Mouse (Mus musculus) granulocyte monocyte progenitor cell, adult 5-6 weeks (primary cell): ENCODE results near the gene N4bp1. TPM values are rescaled to one million over a fixed set of nuclear protein-coding genes. Genes with fewer than 3 reads are reported as not detected.

Source experiments
- ATAC-seq: replicated peaks from 2 replicates; pipeline ENCODE4 v1.8.0; 2016; ENCODE audit warnings: mild to moderate bottlenecking, moderate TSS enrichment, inconsistent platforms; ENCODE audit not compliant: poor library complexity, severe bottlenecking
- total RNA-seq, 2 experiments: library from RNA; stranded (forward) in 1 of 2; stranded (reverse) in 1 of 2; fragments of 200-712, 200-1000 nt in 1 of 2; fragments of >200 nt in 1 of 2; fragmentation: Nextera tagmentation in 1 of 2; gene quantifications; 2 replicates each; pipeline ENCODE4 v1.2.3; 2014 to 2017

The N4bp1 gene
- total RNA-seq (2014; fragmentation: Nextera tagmentation): 19.3 and 26.1 TPM in 2 replicates
- 18.1 and 19.1 TPM in 2 replicates for total RNA-seq (2017)

DNA sequence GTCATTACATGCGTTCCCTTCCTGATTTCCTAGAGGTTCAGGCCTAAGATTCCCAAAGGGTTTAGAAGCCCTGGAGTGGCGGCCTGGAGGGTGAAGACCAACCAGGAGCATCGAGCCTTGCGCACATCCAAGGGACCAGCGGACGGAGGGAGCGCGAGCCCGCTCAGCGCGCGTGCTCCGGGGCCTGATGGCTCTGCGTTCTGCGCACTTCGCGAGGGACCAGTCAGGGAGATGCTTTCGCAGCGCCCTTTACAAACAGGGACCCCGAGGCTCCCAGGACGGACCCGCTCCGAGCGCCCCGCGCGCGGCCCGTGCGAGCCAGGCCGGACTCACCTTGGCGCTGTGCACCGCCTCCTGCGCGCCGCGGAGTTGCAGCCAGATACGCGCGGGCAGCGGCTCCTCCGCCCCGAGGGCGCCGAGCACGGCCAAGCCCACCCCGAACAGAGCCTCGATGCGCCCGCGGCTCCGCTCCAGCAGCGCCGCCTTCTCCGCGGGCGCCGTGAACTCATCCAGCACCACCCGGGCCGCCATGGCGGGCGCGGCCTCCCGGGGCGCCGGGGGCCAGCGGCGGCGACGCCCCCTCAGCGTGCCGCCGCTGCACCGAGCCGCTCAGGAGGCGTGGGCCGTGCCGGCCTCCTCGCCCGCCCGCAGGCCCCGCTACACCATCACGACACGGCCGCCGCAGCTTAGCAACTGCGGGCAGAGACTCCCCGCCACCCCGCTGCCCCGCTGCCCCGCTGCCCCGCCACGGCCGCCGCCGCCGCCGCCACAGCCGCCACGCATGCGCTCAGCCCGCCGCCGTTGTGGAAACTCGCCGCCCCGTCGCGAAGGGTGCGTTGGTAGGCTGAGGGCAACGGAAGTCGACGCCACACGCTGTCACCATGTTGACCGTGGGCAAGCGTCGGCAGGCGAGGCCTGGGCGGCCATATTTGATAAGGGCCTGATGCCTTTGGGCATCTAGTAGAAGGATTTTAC, at the start of gene N4bp1:
N4bp1 (minus strand) TSS at position 770 of the 975 bp plus-strand sequence.
- peak; percentile 45 for ATAC-seq

DNA sequence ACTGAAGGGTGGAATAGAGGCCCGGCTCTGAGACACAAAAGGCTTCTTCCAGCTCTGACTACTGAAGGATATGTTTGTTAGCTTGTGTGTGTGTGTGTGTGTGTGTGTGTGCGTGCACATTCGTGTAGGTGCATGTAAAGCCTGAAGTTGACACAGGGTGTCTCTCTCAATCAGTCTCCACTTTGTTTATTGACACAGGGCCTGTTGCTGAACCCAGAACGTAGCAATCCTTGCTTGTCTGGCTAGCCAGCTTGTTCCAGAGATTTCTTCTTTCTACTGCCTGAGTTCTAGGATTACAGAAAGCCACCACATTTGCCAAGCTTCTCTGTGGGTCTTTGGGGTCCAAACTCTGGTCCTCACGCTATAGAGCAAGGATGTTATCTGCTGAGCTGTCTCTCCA, 49.8 kb upstream of the N4bp1 start:
- no peak for ATAC-seq

DNA sequence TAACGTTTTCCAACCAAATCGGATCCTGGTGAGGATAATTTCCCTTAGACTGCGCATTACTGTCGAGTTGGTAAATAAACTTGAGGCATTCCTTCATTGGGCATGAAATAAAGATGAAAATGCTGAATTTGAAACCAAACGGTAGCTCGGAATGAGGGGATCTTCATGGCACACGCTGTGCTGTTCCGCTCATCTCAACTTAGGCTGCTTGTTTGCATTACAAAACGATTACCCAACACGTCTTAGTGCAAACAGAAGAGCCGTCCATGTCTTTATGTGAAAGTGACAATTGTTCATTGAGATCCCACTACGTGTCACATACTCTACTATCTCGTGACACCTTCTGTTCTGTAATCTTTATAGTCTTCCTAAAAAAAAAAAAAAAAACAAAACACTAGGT, 49.3 kb upstream of the N4bp1 start:
- no peak for ATAC-seq

DNA sequence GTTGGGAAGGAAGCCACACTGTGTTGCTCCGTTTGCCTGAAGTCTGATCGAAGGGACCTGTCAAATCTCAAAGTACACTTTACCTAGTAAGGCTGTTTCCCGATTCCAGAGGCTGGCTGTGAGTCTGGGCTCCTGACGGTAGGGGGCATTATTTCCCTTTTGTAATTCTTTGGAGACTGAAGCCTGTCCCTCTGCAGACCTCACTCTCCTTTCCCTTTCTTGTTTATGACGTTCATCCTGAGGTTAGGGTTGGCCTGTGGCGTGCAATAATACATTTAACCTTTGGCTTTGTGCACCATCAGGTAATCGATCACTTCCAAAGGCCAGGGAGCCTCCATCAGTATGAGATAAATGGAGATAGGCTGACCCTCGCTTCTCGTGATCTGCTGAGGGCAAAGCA, 48.8 kb upstream of the N4bp1 start:
- peak; percentile 42; the same call in 1 of the 2 replicates for ATAC-seq

DNA sequence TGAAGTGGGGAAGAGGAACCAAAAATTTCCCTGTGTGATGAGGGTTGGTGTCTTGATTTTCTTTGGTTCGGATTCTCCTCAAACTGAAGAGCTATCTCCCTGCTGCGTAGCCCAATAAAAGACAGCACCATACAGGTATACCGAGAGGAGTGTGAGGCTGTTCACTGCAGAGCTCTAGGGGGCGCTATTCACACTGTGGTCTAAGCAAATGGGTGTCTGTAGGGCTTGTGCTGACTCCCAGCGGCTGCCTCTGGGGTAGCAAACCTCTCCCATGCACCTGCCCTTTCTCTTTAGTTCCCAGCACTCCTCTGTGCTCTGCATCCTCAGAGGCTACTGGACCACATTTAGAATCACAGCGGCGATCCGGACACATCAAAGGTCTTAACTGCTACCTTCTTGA, 41.2 kb upstream of the N4bp1 start:
- ATAC-seq: no peak

DNA sequence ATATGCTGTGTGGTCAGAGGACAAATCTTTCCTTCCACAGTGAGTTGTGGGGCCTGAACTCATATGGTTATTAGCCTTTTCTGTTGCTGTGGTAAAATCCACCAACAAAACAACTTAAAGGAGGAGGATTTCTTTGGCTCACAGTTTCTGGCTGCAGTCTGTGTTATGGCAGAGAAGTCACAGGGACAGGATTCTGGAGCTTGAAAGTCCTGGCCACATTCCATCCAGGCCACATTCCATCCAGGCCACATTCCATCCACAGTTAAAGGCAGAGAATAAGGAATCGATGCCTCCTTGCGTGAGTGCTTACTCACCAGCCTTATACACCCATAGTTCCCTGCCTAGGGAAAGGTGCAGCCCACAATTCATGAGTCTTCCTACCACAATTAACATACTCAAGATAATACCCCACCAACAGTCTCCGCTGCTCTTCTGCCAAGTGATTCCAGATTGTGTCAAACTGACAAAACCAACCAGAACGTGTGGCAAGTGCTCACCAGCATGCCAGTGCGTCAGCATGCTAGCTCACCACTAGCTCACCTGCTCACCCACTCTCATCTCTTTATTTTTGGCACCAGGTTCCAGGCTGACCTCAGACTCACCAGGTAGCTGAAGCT, 38.3 kb upstream of the N4bp1 start:
- ATAC-seq: no peak

DNA sequence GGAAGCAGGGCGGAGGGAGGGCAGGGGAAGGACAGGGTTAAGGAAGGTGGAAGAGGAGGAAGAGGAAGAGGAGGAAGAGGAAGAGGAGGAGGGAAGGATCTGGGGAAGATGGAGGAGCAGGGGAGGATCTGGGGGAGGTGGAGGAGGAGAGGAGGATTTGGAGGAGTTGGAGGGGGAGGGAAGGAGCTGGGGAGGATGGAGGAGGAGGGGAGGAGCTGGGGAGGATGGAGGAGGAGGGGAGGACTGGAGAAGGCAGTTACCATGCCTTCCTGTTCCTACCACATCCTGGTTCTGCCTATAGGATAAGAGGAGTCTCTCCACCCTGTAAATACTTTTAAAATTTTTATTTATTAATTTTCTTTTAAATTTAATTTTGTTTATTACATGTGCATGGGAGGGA, 37.6 kb upstream of the N4bp1 start:
- ATAC-seq: no peak

DNA sequence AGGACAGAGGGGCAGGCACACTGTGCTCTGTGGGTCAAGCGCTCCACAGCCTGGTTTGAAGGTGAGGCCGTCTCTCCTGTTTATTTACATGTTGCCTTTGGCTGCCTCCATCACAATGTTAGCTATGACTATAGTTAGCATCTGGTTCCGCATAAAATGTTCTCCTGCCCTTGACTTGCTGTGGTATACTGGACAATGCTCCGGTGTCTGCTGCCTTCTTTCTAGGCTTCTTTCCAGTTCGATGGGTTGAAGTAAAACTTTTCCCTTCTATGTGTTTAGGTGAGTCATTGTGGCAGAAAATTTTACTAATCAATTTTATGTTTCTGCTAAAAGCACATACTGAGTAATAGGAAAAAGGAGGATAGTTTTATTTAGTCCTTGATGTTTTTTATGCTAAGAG, 37.1 kb upstream of the N4bp1 start:
- ATAC-seq: no peak

DNA sequence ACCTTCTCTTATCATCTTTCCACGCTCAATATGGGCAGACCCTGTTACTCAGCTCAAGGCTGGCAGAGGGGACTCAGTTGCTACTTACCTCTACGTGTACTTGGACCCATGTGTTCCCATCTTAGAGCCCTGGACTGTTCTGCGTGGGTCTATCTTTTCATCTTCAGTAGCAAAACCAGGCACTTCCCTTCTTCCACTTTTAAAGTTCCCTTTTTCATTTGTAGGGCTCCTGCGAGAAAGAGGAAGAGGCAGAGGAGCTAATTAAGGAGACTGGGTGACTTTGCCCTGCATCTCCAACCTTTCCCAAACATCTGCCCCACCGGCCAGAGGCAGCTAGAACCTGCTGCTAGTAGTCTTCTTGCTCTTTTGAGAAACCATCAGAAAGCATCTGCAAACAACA, 35.9 kb upstream of the N4bp1 start:
- peak; percentile 83 for ATAC-seq

DNA sequence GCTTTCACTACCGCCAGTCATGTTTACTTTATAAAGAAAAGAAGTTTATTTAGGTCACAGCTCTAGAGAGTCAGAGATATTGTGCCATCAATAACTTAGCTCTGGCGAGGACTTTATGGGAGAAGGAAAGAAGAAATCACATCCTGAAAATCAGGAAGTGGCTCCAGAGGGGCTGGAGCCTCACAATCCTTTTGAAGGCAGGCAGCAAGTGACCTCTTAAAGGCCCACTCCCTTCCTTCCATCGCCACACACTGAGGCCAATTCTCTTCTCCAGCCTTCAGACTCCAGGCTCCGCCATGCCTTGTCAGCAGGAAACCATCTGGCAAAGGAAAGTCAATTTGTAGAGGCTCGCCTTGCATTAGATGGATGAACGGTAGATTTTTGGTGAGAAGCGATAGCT, 35.4 kb upstream of the N4bp1 start:
- ATAC-seq: peak; percentile 39; the same call in 1 of the 2 replicates

DNA sequence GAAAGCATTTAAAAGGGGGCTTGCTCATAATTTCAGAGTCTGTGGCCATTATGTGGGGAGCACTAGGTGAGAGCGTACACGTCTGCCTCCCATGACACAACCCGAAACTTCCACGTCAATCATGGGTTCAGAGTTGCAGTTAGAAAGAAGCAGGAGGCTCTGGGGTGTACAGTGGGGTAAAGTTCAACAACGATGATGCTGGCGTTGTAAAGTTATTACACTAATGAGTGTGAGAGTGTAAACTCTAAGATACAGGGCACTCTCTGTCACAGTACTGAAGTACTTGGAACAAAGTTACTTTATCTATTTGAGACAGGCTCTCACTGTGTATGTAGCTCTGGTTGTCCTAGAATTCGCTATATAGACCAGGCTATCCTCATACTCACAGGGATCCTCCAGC, 35.0 kb upstream of the N4bp1 start:
- ATAC-seq: no peak

DNA sequence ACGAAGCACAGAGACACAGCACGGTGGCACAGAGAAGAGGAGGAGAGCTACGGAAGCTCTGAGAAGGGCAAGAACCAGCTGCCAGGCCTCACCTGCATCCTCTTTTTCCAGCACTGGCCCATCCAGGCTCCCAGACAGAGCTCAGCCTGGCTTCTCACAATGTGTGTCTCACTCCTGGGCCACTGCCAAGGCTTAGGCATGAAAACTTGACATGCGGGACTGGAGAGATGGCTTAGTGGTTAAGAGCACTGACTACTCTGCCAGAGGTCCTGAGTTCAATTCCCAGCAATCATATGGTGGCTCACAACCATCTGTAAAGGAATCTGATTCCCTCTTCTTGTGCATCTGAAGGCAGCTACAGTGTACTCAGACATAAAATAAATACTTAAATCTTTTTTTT, 34.2 kb upstream of the N4bp1 start:
- ATAC-seq: no peak

DNA sequence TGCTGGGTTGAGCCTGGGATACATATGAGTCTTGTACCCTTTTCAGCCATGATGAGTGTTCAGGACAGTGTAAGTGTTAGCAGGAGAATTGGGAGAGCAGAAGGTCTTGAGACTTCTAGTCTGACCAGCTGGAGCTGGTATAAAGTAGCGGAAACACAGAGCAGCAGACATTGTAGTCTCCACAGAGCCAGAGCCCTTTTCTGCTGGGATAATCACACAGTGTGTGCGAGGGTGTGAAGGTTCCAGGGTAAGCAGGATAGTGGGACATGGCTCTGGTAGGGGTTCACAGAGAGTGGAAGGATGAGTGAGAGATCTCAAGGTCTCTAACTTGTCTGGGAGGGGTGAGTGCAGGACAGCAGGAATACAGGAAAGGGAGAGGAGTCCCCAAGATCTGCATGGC, 33.0 kb upstream of the N4bp1 start:
- ATAC-seq: no peak

DNA sequence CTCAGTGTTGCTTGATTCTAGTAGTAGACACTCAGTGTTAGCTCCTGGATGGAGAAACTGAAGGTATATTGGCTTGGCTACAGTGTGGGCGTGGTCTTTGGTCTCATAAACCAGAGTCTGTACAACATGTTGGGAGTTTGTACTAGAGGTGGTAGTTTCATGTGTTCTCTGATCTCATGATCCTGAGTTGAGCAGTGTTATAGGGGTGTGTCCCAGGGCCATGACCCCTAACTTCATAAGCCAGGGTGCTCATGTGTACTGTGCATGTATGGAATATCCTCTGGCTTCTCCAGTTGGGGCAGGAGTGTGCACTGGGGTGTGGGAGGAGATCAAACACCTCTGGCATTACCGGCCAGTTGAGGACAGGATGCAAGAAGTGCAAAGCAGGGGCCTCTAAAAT, 32.6 kb upstream of the N4bp1 start:
- no peak for ATAC-seq

DNA sequence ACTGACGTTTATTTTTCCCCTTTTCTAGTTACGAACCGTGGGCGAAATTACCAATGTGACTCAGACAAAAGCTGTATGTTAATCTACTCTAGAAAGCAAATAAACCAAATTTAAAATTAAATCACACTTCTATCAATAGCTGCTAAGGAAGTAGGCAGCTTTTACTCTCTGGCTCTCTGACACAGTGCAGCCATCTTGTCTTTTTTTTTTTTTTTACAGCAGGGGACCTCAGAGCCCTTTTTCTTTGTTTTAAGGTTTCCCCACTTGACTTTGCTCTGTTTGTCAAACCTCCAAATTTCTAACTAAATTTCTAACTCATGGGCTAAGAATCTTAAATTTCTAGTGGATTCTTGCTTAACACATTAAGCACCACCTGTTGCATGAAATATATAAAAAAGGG, 31.3 kb upstream of the N4bp1 start:
- no peak for ATAC-seq

DNA sequence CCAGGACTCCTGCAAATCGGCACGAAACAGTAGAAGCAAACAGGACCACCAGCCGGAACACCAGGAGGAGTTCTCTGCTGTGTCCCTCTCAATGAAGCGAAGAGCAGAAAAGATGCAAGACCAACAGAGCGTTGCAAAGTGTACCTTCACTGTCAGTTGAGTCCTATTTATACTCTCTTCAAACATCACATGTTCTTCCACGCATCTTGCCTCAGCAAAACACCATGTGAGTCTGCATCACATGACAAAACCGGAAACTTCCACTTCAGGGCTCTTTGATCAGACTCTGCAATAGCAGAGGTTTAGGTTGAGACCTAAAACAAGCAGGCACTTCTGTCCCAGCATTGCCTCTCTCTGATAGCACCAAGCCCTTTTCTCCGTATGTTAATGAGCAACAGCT, 26.1 kb upstream of the N4bp1 start:
- no peak for ATAC-seq

DNA sequence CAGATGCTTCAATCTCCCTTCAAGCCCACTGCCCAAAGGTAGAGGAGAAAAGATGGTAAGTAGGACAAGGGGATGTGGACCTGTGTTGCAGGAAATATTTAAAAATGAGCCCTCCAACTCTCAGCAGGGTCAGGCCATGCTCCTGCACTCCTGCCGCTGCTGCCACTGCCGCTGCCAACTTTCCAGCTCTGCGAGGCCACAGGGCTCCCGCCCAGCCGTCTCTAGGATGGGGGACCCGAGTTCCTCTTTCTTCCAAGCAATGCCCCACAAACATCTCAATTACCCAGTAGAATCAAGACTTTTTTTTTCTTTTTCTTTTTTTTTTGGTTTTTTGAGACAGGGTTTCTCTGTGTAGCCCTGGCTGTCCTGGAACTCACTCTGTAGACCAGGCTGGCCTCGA, 25.2 kb upstream of the N4bp1 start:
- ATAC-seq: peak; percentile 78

DNA sequence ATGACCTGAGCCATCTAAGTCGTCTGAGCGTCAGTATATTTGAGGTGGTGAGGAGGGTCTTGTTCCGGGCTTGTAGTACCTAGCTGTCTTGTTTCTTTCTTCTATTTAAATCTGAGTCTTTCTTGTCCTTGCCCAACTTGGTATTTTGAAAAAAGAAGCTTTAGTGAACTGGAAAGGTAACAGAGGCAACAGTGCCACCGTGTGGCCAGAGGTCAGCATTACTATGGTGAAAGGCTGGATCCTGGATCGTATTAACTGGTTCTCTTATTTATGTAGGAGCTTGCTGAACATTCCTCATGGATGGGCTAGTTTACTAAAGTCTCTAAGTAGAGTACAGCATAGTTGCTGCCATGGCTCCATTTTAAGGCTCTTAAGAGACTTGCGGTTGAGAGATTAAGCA, 23.5 kb upstream of the N4bp1 start:
- ATAC-seq: peak; percentile 83

DNA sequence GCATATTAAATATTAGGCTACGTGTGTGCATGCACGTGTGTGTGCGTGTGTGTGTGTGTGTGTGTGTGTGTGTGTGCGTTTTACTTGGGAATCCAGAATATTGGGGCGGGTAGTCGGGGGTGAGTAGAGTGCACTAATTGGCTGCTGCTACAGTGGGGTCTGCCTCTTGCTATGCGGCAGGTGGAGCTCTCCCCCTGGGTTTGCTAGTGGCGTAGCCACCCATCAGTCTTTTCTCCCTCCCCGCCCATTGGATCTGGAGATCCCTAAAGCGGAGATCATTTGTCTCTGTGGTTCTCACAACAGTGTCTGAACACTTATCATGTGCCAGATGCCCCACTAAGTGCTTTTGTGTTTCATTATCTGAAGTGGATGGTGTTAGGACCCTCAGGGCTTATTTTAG, 19.9 kb upstream of the N4bp1 start:
- no peak for ATAC-seq

DNA sequence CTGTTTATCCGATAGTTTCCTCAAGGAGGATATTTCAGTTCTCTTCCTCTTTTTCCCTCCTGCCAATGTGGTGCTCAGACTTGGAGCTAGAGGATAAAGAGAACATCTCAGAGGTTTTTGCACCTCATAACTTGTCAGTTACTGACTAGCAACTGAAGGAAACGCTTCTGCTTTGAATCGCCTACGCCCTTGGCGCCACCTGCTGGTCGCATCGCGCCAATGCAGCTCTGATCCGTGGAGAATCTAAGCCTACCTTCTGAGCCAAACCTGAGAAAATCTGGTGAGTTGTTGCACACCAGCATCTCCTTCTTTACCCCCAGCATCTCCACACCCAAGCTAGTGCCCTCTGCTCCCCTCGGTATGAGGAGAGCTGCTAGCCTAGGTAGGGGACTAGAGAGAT, 18.0 kb upstream of the N4bp1 start:
- peak; percentile 80 for ATAC-seq

DNA sequence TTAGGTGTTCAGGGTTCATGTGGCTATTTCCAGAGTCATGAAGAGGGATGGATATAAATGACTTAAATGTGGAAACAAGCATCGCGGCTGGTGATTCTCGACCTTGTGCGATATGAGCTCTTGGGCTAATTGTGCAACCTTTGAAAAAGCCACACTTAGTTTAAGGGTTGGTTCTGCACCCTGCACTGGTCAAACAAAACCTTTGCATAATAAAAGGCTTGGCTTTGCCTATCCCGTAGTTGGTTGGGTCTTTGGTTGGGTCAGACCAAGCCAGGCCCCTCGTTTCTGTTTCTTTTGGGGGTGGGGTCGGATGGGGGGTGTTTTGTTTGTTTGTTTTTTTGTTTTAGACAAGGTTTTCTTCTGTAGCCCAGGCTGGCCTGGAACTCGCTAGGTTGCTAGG, 17.6 kb upstream of the N4bp1 start:
- peak; percentile 73 for ATAC-seq

DNA sequence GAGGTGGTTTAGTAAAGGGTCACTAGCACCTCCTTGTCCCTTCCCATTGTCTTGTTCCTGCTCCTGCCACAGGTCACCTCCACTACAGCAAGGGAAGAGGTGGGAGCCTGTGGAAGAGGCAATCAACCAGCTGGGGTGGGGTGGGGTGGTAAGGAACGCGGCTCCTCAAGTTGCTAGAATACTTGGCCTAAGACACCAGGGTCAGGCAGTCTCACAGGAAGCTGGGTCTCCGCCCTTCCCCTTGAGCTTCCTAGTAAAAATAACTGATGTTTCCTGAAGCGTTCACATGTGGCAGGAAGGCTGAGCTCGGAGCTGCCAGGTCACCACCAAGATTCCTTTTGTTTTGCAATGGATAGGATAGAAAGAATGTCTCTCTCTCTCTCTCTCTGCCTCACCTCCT, 16.9 kb upstream of the N4bp1 start:
- ATAC-seq: peak; percentile 38
